Mouse (Mus musculus) CH12.LX (cell line): ENCODE data around the gene BC004004. TPM values are rescaled to one million over a fixed set of nuclear protein-coding genes. Genes with fewer than 3 reads are reported as not detected.
"Not testable (repeated sequence)": the region's sequence is repeated elsewhere in the genome, so short reads cannot be mapped to it uniquely, and the experiment has no call there.

Experiments
- DNase-seq: peaks from one replicate; pipeline ENCODE4 v3.0.0-alpha.2; 2013; ENCODE audit errors: extremely low read depth
- H3K27ac ChIP-seq: 2 replicates; pipeline ENCODE4 v1.5.1; 2012; ENCODE audit warnings: low read depth, mild to moderate bottlenecking, control low read depth, moderate library complexity; ENCODE audit not compliant: insufficient read depth
- H3K27me3 ChIP-seq: replicated peaks from 2 replicates; pipeline ENCODE3; 2012; ENCODE audit warnings: inconsistent platforms
- H3K36me3 ChIP-seq, 2 experiments: replicated peaks in 1 of 2; 2 replicates each; pipeline versions ENCODE3 to v1.6.1; 2012; ENCODE audit warnings: inconsistent platforms in 1 of 2, low read length in 1 of 2, mild to moderate bottlenecking in 1 of 2, mixed read lengths in 1 of 2, moderate library complexity in 1 of 2; ENCODE audit not compliant: control insufficient read depth in 1 of 2, insufficient read depth in 1 of 2
- H3K4me1 ChIP-seq, 2 experiments: 2 replicates each; pipeline ENCODE4 v1.6.1; 2012; ENCODE audit warnings: inconsistent platforms in 1 of 2, moderate library complexity in 1 of 2; ENCODE audit not compliant: insufficient read depth in 2 of 2, control insufficient read depth in 1 of 2
- H3K4me2 ChIP-seq: 2 replicates; pipeline ENCODE4 v1.6.1; 2012; ENCODE audit warnings: low read depth, mild to moderate bottlenecking, control low read depth; ENCODE audit not compliant: poor library complexity, insufficient read depth, severe bottlenecking
- H3K4me3 ChIP-seq, 3 experiments: fragments of 150-350 bp in 1 of 3; sonication (generic) in 1 of 3; replicated peaks in 1 of 3; 2 replicates each; pipeline versions ENCODE3 to v1.5.1; 2011 to 2012; ENCODE audit warnings: low read depth in 2 of 3, low read length in 2 of 3, mild to moderate bottlenecking in 2 of 3, moderate library complexity in 2 of 3, control low read depth in 1 of 3, improper control_type of control experiment in 1 of 3, inconsistent platforms in 1 of 3, mixed read lengths in 1 of 3; ENCODE audit not compliant: poor library complexity in 1 of 3
- H3K79me2 ChIP-seq: replicated peaks from 2 replicates; pipeline ENCODE4 v1.6.1; 2012; ENCODE audit warnings: mild to moderate bottlenecking, moderate library complexity; ENCODE audit not compliant: control insufficient read depth, poor library complexity, insufficient read depth, severe bottlenecking; ENCODE audit errors: extremely low read depth
- H3K9ac ChIP-seq: 2 replicates; pipeline ENCODE4 v1.6.1; 2012; ENCODE audit warnings: low read depth, mild to moderate bottlenecking, control low read depth, moderate library complexity; ENCODE audit not compliant: insufficient read depth
- H3K9me3 ChIP-seq: replicated peaks from 2 replicates; pipeline ENCODE3; 2012; ENCODE audit warnings: low read length, inconsistent platforms, mixed read lengths
- BHLHE40 ChIP-seq: IDR thresholded peaks from 2 replicates; pipeline ENCODE4 v1.6.1; 2011; ENCODE audit warnings: mild to moderate bottlenecking, low read depth, low read length, improper control_type of control experiment
- CTCF ChIP-seq, 2 experiments: IDR thresholded peaks in 1 of 2; conservative IDR thresholded peaks in 1 of 2; 2 replicates each; pipeline ENCODE4 v1.5.1; 2011 to 2012; ENCODE audit warnings: low read depth in 2 of 2, low read length in 2 of 2, improper control_type of control experiment in 1 of 2, inconsistent platforms in 1 of 2, mild to moderate bottlenecking in 1 of 2, moderate library complexity in 1 of 2
- HCFC1 ChIP-seq: IDR thresholded peaks from 2 replicates; pipeline ENCODE4 v1.6.1; 2012; ENCODE audit warnings: low read depth, mild to moderate bottlenecking, inconsistent platforms, low read length, improper control_type of control experiment
- JUN ChIP-seq: IDR thresholded peaks from 2 replicates; pipeline ENCODE4 v1.6.1; 2011; ENCODE audit warnings: low read depth, mild to moderate bottlenecking, low read length, improper control_type of control experiment, moderate library complexity; ENCODE audit not compliant: insufficient read depth
- KAT2A ChIP-seq: IDR thresholded peaks from 2 replicates; pipeline ENCODE4 v1.6.1; 2012; ENCODE audit warnings: low read length, improper control_type of control experiment, inconsistent platforms; ENCODE audit not compliant: insufficient replicate concordance
- MAX ChIP-seq: IDR thresholded peaks from 2 replicates; pipeline ENCODE4 v1.6.1; 2011; ENCODE audit warnings: low read length, improper control_type of control experiment
- MYC ChIP-seq: IDR thresholded peaks from 2 replicates; pipeline ENCODE4 v1.6.1; 2011; ENCODE audit warnings: low read depth, mild to moderate bottlenecking, improper control_type of control experiment, low read length
- PAX5 ChIP-seq: IDR thresholded peaks from 2 replicates; pipeline ENCODE4 v1.6.1; 2012; ENCODE audit warnings: low read length, inconsistent platforms, mixed read lengths
- POLR2AphosphoS2 ChIP-seq: IDR thresholded peaks from 2 replicates; pipeline ENCODE4 v1.6.1; 2011; ENCODE audit warnings: low read depth, low read length, improper control_type of control experiment
- RAD21 ChIP-seq: IDR thresholded peaks from 2 replicates; pipeline ENCODE4 v1.6.1; 2011; ENCODE audit warnings: low read depth, mild to moderate bottlenecking, low read length, improper control_type of control experiment, moderate library complexity
- RCOR1 ChIP-seq: conservative IDR thresholded peaks from 2 replicates; pipeline ENCODE4 v1.6.1; 2012; ENCODE audit warnings: low read depth, mild to moderate bottlenecking, inconsistent platforms, low read length, improper control_type of control experiment
- SMC3 ChIP-seq: IDR thresholded peaks from 2 replicates; pipeline ENCODE4 v1.6.1; 2011; ENCODE audit warnings: low read depth, low read length, improper control_type of control experiment
- TBP ChIP-seq: conservative IDR thresholded peaks from 2 replicates; pipeline ENCODE4 v1.6.1; 2011; ENCODE audit warnings: low read depth, low read length, improper control_type of control experiment
- TCF12 ChIP-seq: IDR thresholded peaks from 2 replicates; pipeline ENCODE4 v1.6.1; 2014; ENCODE audit warnings: low read depth, mild to moderate bottlenecking, inconsistent platforms, low read length, improper control_type of control experiment
- UBTF ChIP-seq: IDR thresholded peaks from 2 replicates; pipeline ENCODE4 v1.6.1; 2012; ENCODE audit warnings: low read depth, mild to moderate bottlenecking, inconsistent platforms, low read length, improper control_type of control experiment, moderate library complexity
- USF1 ChIP-seq: IDR thresholded peaks from 2 replicates; pipeline ENCODE4 v1.6.1; 2014; ENCODE audit warnings: low read depth, mild to moderate bottlenecking, inconsistent platforms, low read length, improper control_type of control experiment
- USF2 ChIP-seq: conservative IDR thresholded peaks from 2 replicates; pipeline ENCODE4 v1.6.1; 2011; ENCODE audit warnings: low read depth, low read length, improper control_type of control experiment
- ZC3H11A ChIP-seq: IDR thresholded peaks from 2 replicates; pipeline ENCODE4 v1.6.1; 2012; ENCODE audit warnings: low read depth, mild to moderate bottlenecking, inconsistent platforms, low read length, improper control_type of control experiment
- ZKSCAN1 ChIP-seq: IDR thresholded peaks from 2 replicates; pipeline ENCODE4 v1.6.1; 2012; ENCODE audit warnings: low read depth, inconsistent platforms, low read length, improper control_type of control experiment, borderline replicate concordance
- ZNF384 ChIP-seq: IDR thresholded peaks from 2 replicates; pipeline ENCODE4 v1.6.1; 2012; ENCODE audit warnings: low read depth, low read length, improper control_type of control experiment, inconsistent platforms
- dilution Hi-C: fragments of 300-500 bp; cut with MboI; formaldehyde crosslinking; loops from 2 replicates; pipeline ENCODE4 v1.14.3; 2020; ENCODE audit warnings: low sequenced_read_pairs; ENCODE audit not compliant: extremely low pct_unique_long_range_greater_than_20kb, extremely low pct_ligation_motif_present
- in situ Hi-C: fragments of 300-500 bp; cut with MboI; formaldehyde crosslinking; loops from 3 replicates; pipeline ENCODE4 v1.14.3; 2019; ENCODE audit warnings: low sequenced_read_pairs, low pct_ligation_motif_present, low pct_unique_long_range_greater_than_20kb, mixed read lengths
- polyA plus RNA-seq: library from polyadenylated mRNA; unstranded; fragments of >175 nt; gene quantifications from 2 replicates; pipeline ENCODE4 v1.2.1, GENCODE M21; 2012; ENCODE audit warnings: low read depth; ENCODE audit not compliant: insufficient read length
- total RNA-seq, 2 experiments: library from RNA; depleted of rRNA; stranded (reverse); fragments of 300-350 nt in 1 of 2; fragments of >200 nt in 1 of 2; gene quantifications; 2 replicates each; pipeline ENCODE4 v1.2.3; 2012 to 2014

The BC004004 gene
- total and polyA plus RNA-seq, 3 experiments: 67.9 to 89.1 (median 75.1) TPM

DNA sequence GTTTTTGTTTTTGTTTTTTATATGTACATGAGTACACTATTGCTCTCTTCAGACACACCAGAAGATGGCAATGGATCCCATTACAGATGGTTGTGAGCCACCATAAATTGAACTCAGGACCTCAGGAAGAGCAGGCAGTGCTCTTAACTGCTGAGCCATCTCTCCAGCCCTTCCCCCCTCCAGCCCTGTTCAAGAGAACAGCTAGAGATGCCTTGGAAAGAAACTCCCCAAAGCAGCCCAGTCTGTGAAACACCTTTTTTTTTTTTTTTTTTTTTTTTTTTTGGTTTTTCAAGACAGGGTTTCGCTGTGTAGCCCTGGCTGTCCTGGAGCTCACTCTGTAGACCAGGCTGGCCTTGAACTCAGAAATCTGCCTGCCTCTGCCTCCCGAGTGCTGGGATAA lies 1.5 kb upstream of the BC004004 start:
- peaks cover 32% of the 10 kb centered on the region for H3K79me2 ChIP-seq
- peaks cover 3 to 29% of the 10 kb centered on the region in 2 experiments; a peak in 2 of 4 replicates for H3K4me1 ChIP-seq
- dilution Hi-C loops: not testable (repeated sequence)

DNA sequence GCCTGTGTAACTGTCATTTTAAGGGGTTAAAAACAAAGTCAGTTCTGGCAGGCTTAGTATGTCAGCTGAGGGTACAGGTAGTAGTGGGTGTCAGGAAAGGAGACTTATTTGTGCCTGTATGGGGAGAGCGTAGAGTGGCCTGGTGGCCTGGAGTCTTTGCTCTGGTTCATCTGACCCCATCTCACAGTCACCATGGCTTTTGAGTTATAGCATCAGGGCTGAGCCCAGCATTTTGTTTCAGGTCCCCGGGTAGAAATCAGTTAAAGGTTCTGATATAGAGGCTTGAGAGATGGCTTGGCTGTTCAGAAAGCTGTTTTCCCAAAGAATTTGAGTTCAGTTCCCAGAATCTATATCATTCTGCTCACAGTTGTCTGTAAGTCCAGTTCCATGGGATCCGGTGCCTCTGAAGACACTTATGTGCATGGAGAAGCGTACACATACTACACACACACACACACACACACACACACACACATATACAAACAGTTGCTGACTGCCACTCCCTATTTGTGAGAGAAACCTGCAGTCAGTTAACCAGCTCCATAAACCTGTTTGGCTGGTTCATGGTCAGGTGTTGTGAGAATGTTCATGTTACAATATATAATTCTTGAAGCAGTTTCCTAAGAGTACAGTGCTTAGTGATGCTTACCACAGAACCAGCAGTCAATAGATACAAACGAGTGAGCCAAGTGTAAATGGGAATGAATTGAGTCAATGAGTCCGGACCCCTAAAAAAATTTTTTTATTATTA lies 482 bp upstream of the BC004004 start:
- peaks cover 25% of the 10 kb centered on the region for H3K79me2 ChIP-seq
- H3K36me3 ChIP-seq: peaks cover 0 to under 1% of the 10 kb centered on the region in 2 experiments
- H3K4me2 ChIP-seq: peak overlapping the region; percentile 27
- in situ Hi-C loops (no loop called here), dilution Hi-C loops (no loop called here)
- H3K9ac ChIP-seq: peak overlapping the region; percentile 20; the same call in 1 of the 2 replicates
- H3K27me3 ChIP-seq: no peaks in the 10 kb centered on the region
- no peak for DNase-seq
- H3K4me3 ChIP-seq: peak overlapping the region in 2 of 3 experiments; percentile 55 to 86
- peaks cover 3 to 27% of the 10 kb centered on the region in 2 experiments; a peak in 2 of 4 replicates for H3K4me1 ChIP-seq
- no peaks in the 10 kb centered on the region for H3K9me3 ChIP-seq
- H3K27ac ChIP-seq: no peak overlapping the region
- TF ChIP-seq CTCF (conservative IDR thresholded peaks at IDR 0.05 in 1 of 2, IDR thresholded peaks at IDR 0.05 in 1 of 2; ENCODE audit: low read depth in 2 of 2, low read length in 2 of 2) (no peak), TCF12 (no peak), RCOR1 (no peak), SMC3 (no peak), JUN (no peak), PAX5 (no peak), KAT2A (no peak), USF1 (no peak), TBP (no peak), UBTF (no peak), ZKSCAN1 (no peak), HCFC1 (no peak), MYC (no peak), BHLHE40 (no peak), RAD21 (no peak), USF2 (no peak), MAX (no peak), ZC3H11A (no peak), POLR2AphosphoS2 (no peak)

More for the DNA sequence above, 1.5 kb upstream of the BC004004 start:
- H3K27ac ChIP-seq, H3K9ac ChIP-seq, in situ Hi-C loops, H3K27me3 ChIP-seq, H3K36me3 ChIP-seq, DNase-seq, H3K4me3 ChIP-seq, H3K4me2 ChIP-seq, H3K9me3 ChIP-seq: not testable (repeated sequence)
- TF ChIP-seq ZNF384: peak; percentile 17; the same call in 1 of the 2 replicates
